Mouse (Mus musculus): Measurements from ENCODE around the gene Scgb3a1.

Gene Scgb3a1

GRCm38 (mm10) chr11:49663310-49663709, at the start of gene Scgb3a1:
Gene Scgb3a1, plus strand, starts transcription at chr11:49663610.
- DNase-seq, result no peak

DNA sequence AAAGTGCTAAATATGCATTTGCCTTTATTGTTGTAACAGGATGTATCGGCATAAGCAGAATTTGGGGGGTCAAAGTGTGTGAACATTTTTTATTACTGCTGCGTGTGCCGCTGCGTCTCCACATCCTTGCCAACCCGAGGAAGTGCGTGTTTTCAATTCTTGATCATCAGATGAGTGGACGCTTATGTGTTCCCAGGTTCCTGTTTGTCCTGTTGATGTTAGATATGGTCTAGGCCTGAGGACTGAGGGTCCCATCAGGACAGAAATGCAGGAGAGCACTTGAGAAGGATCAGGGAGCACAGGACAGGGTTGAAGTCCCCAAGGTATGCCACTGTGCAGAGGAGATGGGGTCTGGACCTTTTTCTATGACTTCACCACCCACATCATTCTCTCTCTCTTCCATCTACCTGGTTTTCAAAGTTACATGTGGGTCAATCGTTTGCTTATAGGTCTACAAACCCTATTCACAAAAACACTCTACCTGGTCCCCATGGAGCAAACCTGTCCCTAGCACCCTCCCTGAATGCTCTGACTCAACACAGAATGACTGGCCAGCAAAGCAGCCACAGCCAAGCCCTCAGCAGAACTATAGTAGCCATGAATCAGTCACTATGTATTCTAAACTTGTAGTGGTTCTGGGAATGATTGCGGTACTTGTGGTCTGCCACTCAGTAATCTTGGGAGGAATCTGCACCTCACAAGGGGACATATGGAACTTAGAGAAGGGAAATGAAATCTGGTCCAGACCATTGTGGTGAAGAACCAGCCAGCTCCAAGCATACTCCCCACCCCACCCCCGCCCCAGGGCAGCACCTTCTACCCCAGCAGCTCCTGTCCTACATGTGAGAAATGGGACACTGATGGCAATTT, 47.3 kb upstream of the Scgb3a1 start:
- no peak for DNase-seq

- peak; percentile 30 to 54 for DNase-seq
Measured at GRCm38 (mm10) chr11:49618476-49618875, 44.9 kb upstream of the Scgb3a1 start.

- DNase-seq, result no peak
Measured at GRCm38 (mm10) chr11:49621953-49622352, 41.5 kb upstream of the Scgb3a1 start.

- no peak for DNase-seq
Measured at GRCm38 (mm10) chr11:49624156-49624555, 39.3 kb upstream of the Scgb3a1 start.

- no peak for DNase-seq
Measured at GRCm38 (mm10) chr11:49625863-49626262, 37.5 kb upstream of the Scgb3a1 start.

- peak in 1 of 2 experiments; percentile 22 for DNase-seq
Measured at GRCm38 (mm10) chr11:49626748-49627147, 36.7 kb upstream of the Scgb3a1 start.

- DNase-seq, result peak in 1 of 2 experiments; percentile 56
Measured at GRCm38 (mm10) chr11:49631154-49631553, 32.3 kb upstream of the Scgb3a1 start.

GRCm38 (mm10) chr11:49632256-49632655, 31.2 kb upstream of the Scgb3a1 start:
- DNase-seq, result peak; percentile 55 to 73

DNA sequence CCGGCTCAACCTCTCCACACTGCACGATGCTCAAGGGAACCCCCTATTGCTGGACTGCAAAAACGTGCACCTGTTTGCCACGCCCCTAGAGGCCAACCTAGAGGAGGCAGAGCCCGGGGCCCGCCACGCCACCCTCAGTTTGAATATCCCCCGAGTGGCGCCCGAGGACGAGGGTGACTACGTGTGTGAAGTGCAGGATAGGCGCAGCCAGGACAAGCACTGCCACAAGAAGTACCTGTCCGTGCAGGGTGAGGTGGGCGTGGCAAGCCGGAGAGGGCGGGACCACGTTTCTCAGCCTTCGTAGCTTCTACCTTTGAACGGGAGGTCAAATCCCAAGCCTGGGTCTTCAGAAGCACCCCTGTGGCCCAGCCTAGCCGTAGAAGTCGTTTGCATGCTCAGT, 29.3 kb upstream of the Scgb3a1 start:
- no peak for DNase-seq

- no peak for DNase-seq
Measured at GRCm38 (mm10) chr11:49635671-49636070, 27.7 kb upstream of the Scgb3a1 start.

DNA sequence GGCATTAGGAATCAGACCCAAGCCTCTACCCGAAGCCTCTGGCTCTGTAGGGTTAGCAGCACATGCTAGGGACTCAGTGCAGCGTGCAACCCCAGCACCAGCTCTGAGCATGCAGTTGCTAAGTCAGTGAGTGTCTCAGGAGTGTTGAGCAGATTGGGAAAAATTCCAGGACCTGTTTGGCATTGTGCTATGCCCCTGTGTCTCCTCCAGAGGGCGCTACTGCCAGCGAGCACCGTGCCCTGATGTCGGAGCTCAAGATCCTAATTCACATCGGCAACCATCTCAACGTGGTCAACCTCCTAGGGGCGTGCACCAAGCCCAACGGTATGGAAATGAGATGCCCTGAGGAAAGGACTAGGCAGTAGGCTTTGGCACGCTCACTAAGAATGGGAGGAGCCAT, 27.0 kb upstream of the Scgb3a1 start:
- peak in 1 of 2 experiments; percentile 20 for DNase-seq

GRCm38 (mm10) chr11:49645677-49646076, 17.7 kb upstream of the Scgb3a1 start:
- DNase-seq, result peak in 1 of 2 experiments; percentile 10

GRCm38 (mm10) chr11:49650113-49650993, 13.1 kb upstream of the Scgb3a1 start:
- DNase-seq, result peak in 1 of 2 experiments; percentile 24

DNA sequence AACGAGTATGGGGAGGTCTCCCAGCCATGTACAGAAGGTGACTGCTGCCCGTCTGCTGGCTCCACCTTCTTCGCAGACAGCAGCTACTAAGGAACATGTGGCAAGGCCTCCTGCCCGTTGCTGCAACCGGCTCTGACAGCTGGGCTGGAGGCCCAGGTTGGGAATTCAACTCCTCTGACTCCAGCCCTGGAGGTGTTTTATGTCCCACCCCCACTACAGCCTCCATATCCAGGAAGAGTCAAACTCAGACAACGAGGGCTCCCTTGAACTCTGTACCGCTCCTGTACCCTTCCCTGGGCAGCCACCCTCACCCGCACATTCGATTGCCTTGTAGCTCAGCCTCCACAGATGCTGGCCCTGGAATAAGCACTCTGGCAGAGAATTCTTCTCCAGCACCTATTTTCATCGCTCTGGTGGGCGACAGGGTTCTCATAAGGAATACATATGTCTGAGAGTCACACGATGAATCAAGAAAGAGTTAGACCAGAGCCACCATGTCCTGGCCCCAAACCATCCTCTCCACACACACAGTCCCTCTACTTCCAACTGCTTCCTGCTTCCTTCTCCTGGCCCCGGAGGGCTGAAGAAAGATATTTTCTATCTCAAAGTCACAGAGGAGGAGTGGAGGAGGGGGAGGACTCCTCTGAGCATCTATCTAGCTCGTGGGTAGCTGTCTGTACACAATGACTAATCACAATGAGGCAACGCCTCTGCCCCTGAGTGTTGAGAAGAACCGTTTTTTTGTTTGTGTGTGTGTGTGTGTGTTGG, 12.2 kb upstream of the Scgb3a1 start:
- DNase-seq, result no peak

GRCm38 (mm10) chr11:49651762-49652322, 11.6 kb upstream of the Scgb3a1 start:
- DNase-seq, result no peak

DNA sequence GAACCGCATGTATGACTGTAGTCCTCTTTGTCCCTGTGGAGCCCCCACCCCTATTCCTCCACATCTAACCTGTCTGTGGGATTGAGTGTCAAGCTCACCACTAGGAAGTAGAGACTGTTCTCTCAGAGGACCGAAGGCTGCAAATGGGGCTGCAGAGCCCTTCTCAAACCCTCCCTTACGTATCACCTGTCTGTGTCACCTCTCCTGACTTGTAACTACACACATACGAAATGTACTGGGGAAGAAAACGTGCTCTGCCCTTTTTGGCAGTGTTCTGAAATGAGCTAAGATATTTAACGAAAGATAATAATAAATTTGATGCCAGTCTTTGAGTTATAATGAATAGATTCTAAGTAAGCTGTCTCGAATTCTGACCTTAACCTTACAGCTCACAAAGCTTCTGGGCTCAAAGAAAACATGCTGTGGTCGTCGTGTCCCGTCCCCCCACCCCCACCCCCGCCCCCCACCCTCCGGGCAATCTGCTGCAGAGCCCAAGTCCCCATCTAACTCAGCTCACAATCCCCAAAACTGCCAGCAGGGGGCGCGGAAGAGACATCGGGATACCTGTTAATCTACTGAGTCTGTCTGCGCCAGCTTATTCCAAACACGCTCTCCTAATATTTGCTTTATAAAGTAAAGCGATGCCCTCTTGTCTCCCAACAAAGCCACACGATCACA, 10.9 kb upstream of the Scgb3a1 start:
- peak; percentile 79 to 85 for DNase-seq

- DNase-seq, result no peak
Measured at GRCm38 (mm10) chr11:49653079-49653408, 10.4 kb upstream of the Scgb3a1 start.

GRCm38 (mm10) chr11:49654651-49655050, 8.8 kb upstream of the Scgb3a1 start:
- no peak for DNase-seq

DNA sequence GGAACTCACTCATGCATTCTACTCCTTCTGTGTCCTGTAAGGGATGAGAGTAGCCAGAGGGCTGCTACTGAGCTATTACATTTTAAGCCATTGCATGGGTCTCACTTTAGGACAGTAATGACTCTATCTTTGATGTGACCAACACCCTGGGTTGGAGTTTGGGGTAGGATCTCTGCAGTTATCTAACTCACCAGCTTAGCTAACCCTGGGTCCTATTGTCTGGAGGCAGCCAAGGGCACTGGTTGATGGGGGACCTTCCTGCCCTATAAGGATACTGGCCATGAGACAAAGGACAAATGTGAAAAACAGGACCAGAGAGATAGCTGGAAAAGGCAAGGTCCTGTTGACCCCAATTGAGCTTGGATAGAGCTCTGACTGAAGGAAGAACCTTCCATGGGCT, 7.9 kb upstream of the Scgb3a1 start:
- DNase-seq, result no peak

- DNase-seq, result peak; percentile 50 to 62
Measured at GRCm38 (mm10) chr11:49658065-49658464, 5.3 kb upstream of the Scgb3a1 start.

All from lung, postnatal 4 days (tissue).